Mouse (Mus musculus) forebrain, embryonic 11.5 days (tissue): ENCODE results near the gene Mrc2. TPM values are rescaled to one million over a fixed set of nuclear protein-coding genes. Genes with fewer than 3 reads are reported as not detected.

Experiments
- ATAC-seq: fragments of 200-750 bp; cut with Nextera tagmentation; replicated peaks from 2 replicates; pipeline ENCODE4 v1.8.0; 2017; ENCODE audit warnings: moderate TSS enrichment; ENCODE audit not compliant: low FRiP score
- DNase-seq: peaks from one replicate; pipeline ENCODE4 v3.0.0-alpha.2; 2017; ENCODE audit warnings: low spot score
- H3K27ac ChIP-seq: fragments of 300-500 bp; sonication (generic); 2 replicates; pipeline ENCODE4 v1.5.1; 2014; ENCODE audit warnings: low read depth, low read length
- H3K27me3 ChIP-seq: fragments of 300-500 bp; sonication (generic); 2 replicates; pipeline ENCODE4 v1.6.1; 2014; ENCODE audit warnings: mild to moderate bottlenecking, low read length, mixed read lengths; ENCODE audit not compliant: control insufficient read depth, insufficient read depth
- H3K36me3 ChIP-seq: fragments of 300-500 bp; sonication (generic); 2 replicates; pipeline ENCODE4 v1.6.1; 2014; ENCODE audit warnings: mild to moderate bottlenecking, low read length, moderate library complexity, mixed read lengths; ENCODE audit not compliant: control insufficient read depth, insufficient read depth
- H3K4me1 ChIP-seq: fragments of 300-500 bp; sonication (generic); replicated peaks from 2 replicates; pipeline ENCODE4 v1.6.1; 2014; ENCODE audit warnings: low read length, mixed read lengths; ENCODE audit not compliant: control insufficient read depth, insufficient read depth
- H3K4me2 ChIP-seq: fragments of 300-500 bp; sonication (generic); 2 replicates; pipeline ENCODE4 v1.6.1; 2014; ENCODE audit warnings: low read depth, mild to moderate bottlenecking, low read length, moderate library complexity, mixed read lengths; ENCODE audit not compliant: severe bottlenecking
- H3K4me3 ChIP-seq: fragments of 300-500 bp; sonication (generic); 2 replicates; pipeline ENCODE4 v1.5.1; 2014; ENCODE audit warnings: low read depth, low read length
- H3K9ac ChIP-seq: fragments of 300-500 bp; sonication (generic); 2 replicates; pipeline ENCODE4 v1.6.1; 2014; ENCODE audit warnings: low read length
- H3K9me3 ChIP-seq: fragments of 300-500 bp; sonication (generic); 2 replicates; pipeline ENCODE4 v1.6.1; 2016; ENCODE audit warnings: low read length, mixed read lengths; ENCODE audit not compliant: control insufficient read depth
- WGBS: fragments of 180-500 bp; shearing (Covaris S2); extraction: QIAGEN DNeasy Blood & Tissue Kit; methylation state at CpG from one replicate; pipeline ENCODE4 v1.1.7; 2014; 5-methylcytosine and 5-hydroxymethylcytosine counted together
- polyA plus RNA-seq: library from polyadenylated mRNA; unstranded; fragments of >200 nt; fragmentation: Nextera tagmentation; extraction: Ambion mirVana; gene quantifications from 2 replicates; pipeline ENCODE4 v1.2.1, GENCODE M21; 2014

Gene Mrc2
- polyA plus RNA-seq, 1 experiment from 2014 or later: 11.4 TPM

DNA sequence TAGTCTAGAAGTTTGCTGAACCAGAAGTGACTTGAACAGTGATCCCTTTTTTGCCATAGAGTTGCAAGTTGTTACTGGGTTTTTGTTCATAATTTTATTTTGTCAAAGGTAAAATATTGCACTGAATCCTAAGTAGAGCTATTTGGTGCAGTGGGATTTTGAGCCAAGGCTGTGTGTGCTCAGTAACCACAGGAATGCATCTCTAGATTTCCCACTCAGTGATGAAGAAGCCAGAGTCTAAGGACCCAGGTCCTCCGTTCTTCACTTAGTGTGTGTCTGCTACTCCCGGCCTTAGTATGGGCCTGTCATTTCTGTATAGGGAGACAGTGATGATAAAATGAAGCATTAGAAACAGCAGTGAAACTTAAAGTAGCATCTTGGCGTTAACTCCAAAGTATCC lies 27.5 kb upstream of the Mrc2 start:
- no peak overlapping the region for H3K9ac ChIP-seq
- 94% methylated on average over 3 of the region's 3 CpGs for WGBS
- no peaks in the 10 kb centered on the region for H3K9me3 ChIP-seq
- no peak overlapping the region for H3K27ac ChIP-seq
- DNase-seq: no peak
- H3K4me2 ChIP-seq: no peak overlapping the region
- H3K4me1 ChIP-seq: no peaks in the 10 kb centered on the region
- no peak overlapping the region for H3K4me3 ChIP-seq
- ATAC-seq: no peak
- no peaks in the 10 kb centered on the region for H3K36me3 ChIP-seq
- no peaks in the 10 kb centered on the region for H3K27me3 ChIP-seq

- 16% methylated on average over 2 of the region's 2 CpGs for WGBS
Observed at GRCm38 (mm10) chr11:105270155-105270554, 22.3 kb upstream of the Mrc2 start.

DNA sequence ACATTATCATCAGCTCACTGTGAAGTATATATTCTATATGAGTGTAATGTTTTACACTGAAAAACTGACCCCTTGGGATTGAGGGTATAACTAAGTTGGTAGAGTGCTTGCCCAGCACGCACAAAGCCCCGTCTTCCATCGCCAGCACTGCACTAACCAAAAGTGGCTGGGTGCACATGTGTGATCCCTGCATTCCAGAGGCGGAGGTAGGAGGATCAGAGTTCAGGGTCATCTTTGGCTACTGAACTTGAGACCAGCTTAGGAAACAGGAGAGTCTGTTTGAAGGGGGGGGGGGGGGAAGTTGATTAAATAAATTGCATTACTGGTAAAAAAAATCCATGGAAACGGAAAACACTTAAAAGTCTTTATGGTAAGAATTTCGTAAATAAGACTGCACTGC lies 12.0 kb upstream of the Mrc2 start:
- no peak overlapping the region for H3K4me3 ChIP-seq
- 81% methylated on average over 6 of the region's 6 CpGs for WGBS
- H3K4me2 ChIP-seq: no peak overlapping the region
- H3K4me1 ChIP-seq: no peaks in the 10 kb centered on the region
- no peaks in the 10 kb centered on the region for H3K27me3 ChIP-seq
- no peaks in the 10 kb centered on the region for H3K9me3 ChIP-seq
- ATAC-seq: no peak
- peaks cover 4% of the 10 kb centered on the region; the same call in 1 of the 2 replicates for H3K36me3 ChIP-seq
- H3K27ac ChIP-seq: no peak overlapping the region
- DNase-seq: no peak
- H3K9ac ChIP-seq: no peak overlapping the region

More at GRCm38 (mm10) chr11:105270155-105270554, 22.3 kb upstream of the Mrc2 start:
- H3K4me3 ChIP-seq: no peak overlapping the region
- no peaks in the 10 kb centered on the region for H3K27me3 ChIP-seq
- H3K9ac ChIP-seq: no peak overlapping the region
- no peaks in the 10 kb centered on the region for H3K9me3 ChIP-seq
- ATAC-seq (no peak), DNase-seq (peak; percentile 61)
- H3K27ac ChIP-seq: no peak overlapping the region
- H3K4me2 ChIP-seq: no peak overlapping the region
- H3K36me3 ChIP-seq: no peaks in the 10 kb centered on the region
- H3K4me1 ChIP-seq: no peaks in the 10 kb centered on the region

GRCm38 (mm10) chr11:105281291-105281690 lies 11.2 kb upstream of the Mrc2 start:
- H3K27me3 ChIP-seq: no peaks in the 10 kb centered on the region
- H3K9me3 ChIP-seq: no peaks in the 10 kb centered on the region
- no peak overlapping the region for H3K9ac ChIP-seq
- no peak overlapping the region for H3K4me3 ChIP-seq
- H3K27ac ChIP-seq: no peak overlapping the region
- H3K36me3 ChIP-seq: peaks cover 4% of the 10 kb centered on the region; the same call in 1 of the 2 replicates
- H3K4me1 ChIP-seq: no peaks in the 10 kb centered on the region
- H3K4me2 ChIP-seq: no peak overlapping the region
- DNase-seq: no peak
- ATAC-seq: no peak
- WGBS: 86% methylated on average over 7 of the region's 7 CpGs

DNA sequence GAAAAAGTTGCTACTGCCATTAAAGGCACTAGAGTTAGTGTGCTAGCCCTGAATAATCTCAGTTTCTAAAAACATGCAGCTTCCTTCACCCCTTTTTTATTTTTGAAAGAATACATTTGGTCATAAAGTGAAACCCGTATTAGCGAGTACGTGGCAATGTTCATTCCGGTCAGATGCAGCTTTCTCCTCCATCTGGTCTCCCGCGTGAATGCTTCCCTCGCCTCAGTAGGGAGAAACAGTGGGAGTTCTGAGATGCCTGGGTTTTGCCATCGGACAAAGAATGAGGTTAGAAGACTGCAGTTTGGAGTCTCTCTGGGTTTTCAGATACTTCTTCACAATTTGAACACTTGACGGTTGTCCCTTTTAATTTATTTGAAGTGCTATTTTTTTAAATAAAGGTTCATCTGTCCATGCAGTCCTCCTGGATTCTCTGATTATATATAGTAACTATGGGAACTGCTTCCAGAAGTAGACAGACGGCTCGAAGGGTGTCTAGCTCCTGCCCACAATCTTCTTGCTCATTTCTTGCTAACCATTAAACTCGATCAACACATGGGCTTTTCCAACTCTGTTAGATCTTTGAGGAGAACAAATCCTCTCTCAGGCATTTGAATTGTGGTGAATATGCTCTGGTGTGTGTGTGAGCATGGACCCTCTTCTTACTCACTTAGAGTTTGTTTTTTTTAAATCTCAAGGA lies 10.5 kb upstream of the Mrc2 start:
- Histone ChIP-seq H3K27ac (no peak overlapping the region), H3K9me3 (no peaks in the 10 kb centered on the region), H3K36me3 (peaks cover 2% of the 10 kb centered on the region; the same call in 1 of the 2 replicates), H3K9ac (no peak overlapping the region), H3K27me3 (no peaks in the 10 kb centered on the region), H3K4me3 (no peak overlapping the region), H3K4me1 (no peaks in the 10 kb centered on the region), H3K4me2 (no peak overlapping the region)
- ATAC-seq: no peak
- WGBS: 83% methylated on average over 12 of the region's 12 CpGs
- DNase-seq: no peak

- peaks cover 2% of the 10 kb centered on the region; the same call in 1 of the 2 replicates for H3K36me3 ChIP-seq
- no peak overlapping the region for H3K9ac ChIP-seq
- no peak overlapping the region for H3K4me3 ChIP-seq
- H3K27me3 ChIP-seq: no peaks in the 10 kb centered on the region
- H3K4me2 ChIP-seq: no peak overlapping the region
- WGBS: 66% methylated on average over 2 of the region's 2 CpGs
- H3K9me3 ChIP-seq: no peaks in the 10 kb centered on the region
- H3K27ac ChIP-seq: no peak overlapping the region
- no peaks in the 10 kb centered on the region for H3K4me1 ChIP-seq
- ATAC-seq (no peak), DNase-seq (no peak)
Observed at GRCm38 (mm10) chr11:105282460-105282859, 10.0 kb upstream of the Mrc2 start.

DNA sequence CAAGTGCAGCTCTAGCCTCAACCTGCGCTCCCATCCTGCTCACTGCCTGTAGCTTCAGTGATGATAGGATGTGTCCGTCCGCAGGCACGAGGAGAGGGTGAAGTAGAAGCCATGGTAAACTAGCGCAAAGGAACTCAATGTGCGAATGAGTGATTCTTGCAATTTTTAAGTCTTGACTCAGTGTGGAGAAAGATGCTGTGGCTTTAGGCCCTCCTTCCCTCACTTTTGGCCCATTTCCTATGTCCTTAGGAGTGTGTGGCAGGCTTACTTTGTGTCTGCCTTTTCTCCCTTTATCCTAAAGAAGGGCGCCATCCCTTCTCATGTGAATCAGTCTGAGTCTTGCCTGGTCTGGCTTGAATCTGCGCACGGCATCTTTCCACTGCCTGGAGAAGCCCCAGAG lies 9.4 kb upstream of the Mrc2 start:
- no peak for DNase-seq
- 91% methylated on average over 9 of the region's 9 CpGs for WGBS
- H3K27ac ChIP-seq: no peak overlapping the region

DNA sequence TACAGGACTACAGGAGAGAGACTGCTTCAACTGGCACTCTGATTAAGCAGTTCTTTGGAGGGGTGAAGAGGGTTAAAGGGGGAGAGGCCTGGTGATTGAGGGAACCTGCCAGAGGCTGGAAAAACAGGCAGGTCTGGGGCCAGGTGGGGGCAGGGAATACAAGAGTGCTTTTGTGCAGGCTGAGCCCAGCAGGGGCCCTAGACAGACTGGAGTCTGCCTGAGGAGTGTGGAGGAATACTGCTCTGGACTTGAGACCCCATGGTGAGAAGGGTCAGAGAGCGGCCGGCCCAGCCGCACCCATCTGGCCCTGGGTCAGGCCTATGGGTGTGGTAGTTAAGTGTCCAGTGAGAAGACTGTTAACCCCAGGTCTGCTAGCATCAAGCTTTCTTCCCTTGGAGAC lies 6.7 kb upstream of the Mrc2 start:
- DNase-seq: no peak
- no peak for ATAC-seq
- H3K4me1 ChIP-seq: no peaks in the 10 kb centered on the region
- no peak overlapping the region for H3K4me2 ChIP-seq
- no peak overlapping the region for H3K9ac ChIP-seq
- 64% methylated on average over 3 of the region's 3 CpGs for WGBS
- H3K27me3 ChIP-seq: no peaks in the 10 kb centered on the region
- H3K4me3 ChIP-seq: no peak overlapping the region
- no peak overlapping the region for H3K27ac ChIP-seq
- no peaks in the 10 kb centered on the region for H3K9me3 ChIP-seq
- H3K36me3 ChIP-seq: peaks cover 2% of the 10 kb centered on the region; the same call in 1 of the 2 replicates

More for the DNA sequence above, 9.4 kb upstream of the Mrc2 start:
- ATAC-seq: no peak
- H3K4me3 ChIP-seq: no peak overlapping the region
- H3K9ac ChIP-seq: no peak overlapping the region
- H3K9me3 ChIP-seq: no peaks in the 10 kb centered on the region
- H3K4me2 ChIP-seq: no peak overlapping the region
- no peaks in the 10 kb centered on the region for H3K4me1 ChIP-seq
- H3K27me3 ChIP-seq: no peaks in the 10 kb centered on the region
- H3K36me3 ChIP-seq: peaks cover 2% of the 10 kb centered on the region; the same call in 1 of the 2 replicates

- peaks cover 4% of the 10 kb centered on the region for H3K4me1 ChIP-seq
- H3K9me3 ChIP-seq: no peaks in the 10 kb centered on the region
- no peak overlapping the region for H3K4me3 ChIP-seq
- no peak for DNase-seq
- H3K27ac ChIP-seq: no peak overlapping the region
- H3K4me2 ChIP-seq: no peak overlapping the region
- H3K27me3 ChIP-seq: no peaks in the 10 kb centered on the region
- WGBS: 69% methylated on average over 3 of the region's 3 CpGs
- ATAC-seq: no peak
- H3K9ac ChIP-seq: no peak overlapping the region
- H3K36me3 ChIP-seq: no peaks in the 10 kb centered on the region
Observed at GRCm38 (mm10) chr11:105289403-105289802, 3.0 kb upstream of the Mrc2 start.
